Mouse (Mus musculus) heart, postnatal 36 days (tissue): ENCODE measurements at regions not wholly inside any gene's neighbourhood (a gene's known extent, or its start where the extent isn't known, plus 50 kb on each side); places are given as distances from the start of the nearest gene placed in this dataset.
A peak's percentile ranks its signal among the peaks of the same experiment; 100 is the strongest.

ENCODE experiments used
- DNase-seq, 2 experiments: peaks; one replicate each; pipeline ENCODE4 v3.0.0; 2021 to 2022
- intact Hi-C: fragments of 180-260 bp; cut with DNase I; formaldehyde crosslinking; loops from one replicate; pipeline ENCODE4 v1.15.1; 2025

- intact Hi-C loops = no loop called here
- no peak for DNase-seq
Measured at GRCm38 (mm10) chr12:25654456-25654855, 557.5 kb upstream of the Id2 start.

- intact Hi-C loops = no loop called here
- DNase-seq = no peak
Measured at GRCm38 (mm10) chr12:25650237-25650636, 553.3 kb upstream of the Id2 start.

- DNase-seq = no peak
- intact Hi-C loops = no loop called here
Measured at GRCm38 (mm10) chr12:25628081-25628480, 531.1 kb upstream of the Id2 start.

- intact Hi-C loops = no loop called here
- DNase-seq = no peak
Measured at GRCm38 (mm10) chr12:25625858-25626257, 528.9 kb upstream of the Id2 start.

- intact Hi-C loops = no loop called here
- DNase-seq = no peak
Measured at GRCm38 (mm10) chr12:25623449-25623848, 526.5 kb upstream of the Id2 start.

GRCm38 (mm10) chr12:25621142-25621541 lies 524.2 kb upstream of the Id2 start:
- no peak for DNase-seq
- intact Hi-C loops = no loop called here

- intact Hi-C loops = no loop called here
Measured at GRCm38 (mm10) chr12:25617521-25617920, 520.6 kb upstream of the Id2 start.

GRCm38 (mm10) chr12:25615377-25615776 lies 518.4 kb upstream of the Id2 start:
- DNase-seq = no peak
- intact Hi-C loops = no loop called here

More at GRCm38 (mm10) chr12:25617521-25617920, 520.6 kb upstream of the Id2 start:
- no peak for DNase-seq

- intact Hi-C loops = no loop called here
- no peak for DNase-seq
Measured at GRCm38 (mm10) chr12:25613473-25613872, 516.5 kb upstream of the Id2 start.

- DNase-seq = peak; percentile 37 to 58
- intact Hi-C loops = loop anchor here (10.0 kb wide), 1 partner anchor 514 kb away; the partner anchor contains the start of gene Id2
Measured at GRCm38 (mm10) chr12:25609045-25609444, 512.1 kb upstream of the Id2 start.

- no peak for DNase-seq
- intact Hi-C loops = loop anchor here (10.0 kb wide), 1 partner anchor 511 kb away; the partner anchor contains the start of gene Id2
Measured at GRCm38 (mm10) chr12:25605396-25605795, 508.5 kb upstream of the Id2 start.

GRCm38 (mm10) chr12:25590262-25590661 lies 493.3 kb upstream of the Id2 start:
- no peak for DNase-seq
- intact Hi-C loops = no loop called here

- DNase-seq = no peak
- intact Hi-C loops = no loop called here
Measured at GRCm38 (mm10) chr12:25585746-25586145, 488.8 kb upstream of the Id2 start.

GRCm38 (mm10) chr12:25579407-25579806 lies 482.5 kb upstream of the Id2 start:
- intact Hi-C loops = no loop called here
- no peak for DNase-seq

GRCm38 (mm10) chr12:25565131-25565530 lies 468.2 kb upstream of the Id2 start:
- intact Hi-C loops = no loop called here
- DNase-seq = no peak

- intact Hi-C loops = no loop called here
Measured at GRCm38 (mm10) chr12:25559601-25560000, 462.7 kb upstream of the Id2 start.

GRCm38 (mm10) chr12:25553656-25554055 lies 456.7 kb upstream of the Id2 start:
- intact Hi-C loops = no loop called here
- DNase-seq = no peak

More at GRCm38 (mm10) chr12:25559601-25560000, 462.7 kb upstream of the Id2 start:
- DNase-seq = no peak

- DNase-seq = no peak
- intact Hi-C loops = no loop called here
Measured at GRCm38 (mm10) chr12:25549735-25550134, 452.8 kb upstream of the Id2 start.

- DNase-seq = no peak
- intact Hi-C loops = no loop called here
Measured at GRCm38 (mm10) chr12:25544253-25544652, 447.3 kb upstream of the Id2 start.

- intact Hi-C loops = no loop called here
- DNase-seq = no peak
Measured at GRCm38 (mm10) chr12:25534620-25534950, 437.6 kb upstream of the Id2 start.

GRCm38 (mm10) chr12:25533709-25534619 lies 437.0 kb upstream of the Id2 start:
- intact Hi-C loops = no loop called here

GRCm38 (mm10) chr12:25530483-25530882 lies 433.5 kb upstream of the Id2 start:
- DNase-seq = no peak
- intact Hi-C loops = no loop called here

More at GRCm38 (mm10) chr12:25533709-25534619, 437.0 kb upstream of the Id2 start:
- peak; percentile 8 to 9 for DNase-seq
